Mouse (Mus musculus) lung, postnatal 0 days (tissue): ENCODE measurements around the gene Ppm1j.

ENCODE experiments used
- CTCF ChIP-seq: IDR thresholded peaks from 2 replicates; pipeline ENCODE4 v1.5.1; 2016; ENCODE audit warnings: antibody characterized with exemption, mild to moderate bottlenecking
- EP300 ChIP-seq: IDR thresholded peaks from 2 replicates; pipeline ENCODE4 v1.6.1; 2016; ENCODE audit warnings: antibody characterized with exemption, mild to moderate bottlenecking, control low read depth

DNA sequence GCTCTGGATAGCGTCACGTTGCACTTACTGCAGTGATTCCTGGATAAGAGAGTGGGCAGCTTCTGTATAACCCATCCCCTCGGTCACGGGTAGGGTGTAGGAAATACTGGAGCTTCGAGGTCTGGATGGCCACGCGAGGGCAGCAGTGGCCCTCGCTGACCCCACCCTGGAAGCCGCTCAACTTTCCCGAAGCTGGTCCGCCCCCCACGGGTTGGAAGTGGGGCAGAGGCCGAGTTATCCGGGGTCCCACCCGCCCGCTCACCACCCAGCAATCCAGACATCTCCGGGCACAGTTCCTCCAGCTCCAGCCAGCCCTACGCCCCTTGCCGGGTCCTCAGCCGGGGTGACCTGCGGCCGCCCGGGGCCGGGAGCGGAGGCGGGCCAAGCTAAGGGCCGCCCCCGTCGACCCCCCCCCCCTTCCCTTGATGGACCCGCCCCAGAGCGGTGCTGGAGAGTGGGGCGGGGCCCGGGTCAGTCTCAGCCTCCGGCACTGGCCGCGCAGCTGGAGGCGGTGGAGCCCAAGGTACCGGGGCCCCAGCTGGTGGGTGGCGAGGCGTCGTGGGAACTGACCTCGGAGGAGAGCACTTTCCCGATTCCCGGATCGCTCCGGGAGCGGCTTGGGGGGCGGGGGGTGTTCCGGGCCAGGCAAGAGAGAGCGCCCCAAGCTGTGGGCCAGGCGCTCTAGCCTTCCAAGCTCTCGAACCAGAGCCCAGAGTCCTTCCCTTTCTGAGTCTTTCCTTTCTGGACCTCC, 7.9 kb downstream of the Ppm1j start:
- TF ChIP-seq EP300 (no peak), CTCF (peak; percentile 84)
